Mouse (Mus musculus): ENCODE results near the gene AC161166.1. TPM values are rescaled to one million over a fixed set of nuclear protein-coding genes. Genes with fewer than 3 reads are reported as not detected.

AC161166.1 gene
- total and polyA plus RNA-seq, 3 experiments: 0.08 TPM; not detected in 2

DNA sequence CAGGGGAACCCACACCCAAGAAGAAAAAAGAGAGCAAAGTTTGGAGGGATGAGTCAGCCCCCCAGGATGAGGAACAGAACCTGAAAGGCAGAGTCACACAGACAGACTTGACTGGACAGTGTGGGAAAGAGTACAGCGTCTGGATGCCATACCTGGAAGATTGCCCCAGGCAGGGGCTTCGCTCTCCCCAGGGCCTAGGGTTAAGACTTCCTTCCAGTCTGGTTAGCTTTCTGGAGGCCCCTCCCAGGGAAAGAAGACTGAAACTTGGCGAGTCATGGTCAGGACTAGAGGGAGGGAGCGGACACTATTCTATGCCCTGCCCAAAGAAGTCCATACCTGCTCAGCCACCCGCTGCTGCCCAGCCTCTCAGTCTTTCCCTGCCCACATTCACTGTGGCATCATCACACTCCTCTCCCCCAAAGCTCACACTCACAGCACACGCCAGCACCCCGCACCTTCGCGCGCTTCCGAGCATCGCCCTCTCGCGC lies 31.2 kb downstream of the AC161166.1 start:
- TF ChIP-seq SIN3A (IDR thresholded peaks at IDR 0.05; ENCODE audit: low read length) (no peak), EP300 (IDR thresholded peaks at IDR 0.05; ENCODE audit: low read length) (no peak), UBTF (IDR thresholded peaks at IDR 0.05; ENCODE audit: low read depth, low read length) (no peak), MAFK (IDR thresholded peaks at IDR 0.05; ENCODE audit: insufficient replicate concordance, low read length) (no peak), CTCF (conservative IDR thresholded peaks at IDR 0.05 in 1 of 2, IDR thresholded peaks at IDR 0.05 in 1 of 2; ENCODE audit: low read depth in 2 of 2, low read length in 2 of 2) (no peak), ZKSCAN1 (IDR thresholded peaks at IDR 0.05; ENCODE audit: borderline replicate concordance, low read depth, low read length) (no peak), POLR2AphosphoS2 (IDR thresholded peaks at IDR 0.05; ENCODE audit: low read depth, low read length) (no peak)
- no peak overlapping the region for H3K4me2 ChIP-seq (ENCODE audit: insufficient read depth, low read depth, poor library complexity, severe bottlenecking)
- H3K9ac ChIP-seq (ENCODE audit: insufficient read depth, low read depth): no peak overlapping the region
- in situ Hi-C loops (cut with MboI; ENCODE audit: low pct_ligation_motif_present, low pct_unique_long_range_greater_than_20kb, low sequenced_read_pairs) (no loop called here), dilution Hi-C loops (cut with MboI; ENCODE audit: extremely low pct_ligation_motif_present, extremely low pct_unique_long_range_greater_than_20kb, low sequenced_read_pairs) (no loop called here)
- peaks cover 81% of the 10 kb centered on the region for H3K27me3 ChIP-seq (replicated peaks)
- no peak overlapping the region for H3K4me3 ChIP-seq (replicated peaks in 1 of 3; ENCODE audit: low read depth in 2 of 3, low read length in 2 of 3, poor library complexity in 1 of 3)
- no peak for DNase-seq (ENCODE audit: extremely low read depth)
- H3K4me1 ChIP-seq (ENCODE audit: control insufficient read depth in 1 of 2, insufficient read depth in 2 of 2): peaks cover 7 to 9% of the 10 kb centered on the region in 2 experiments
- no peak overlapping the region for H3K27ac ChIP-seq (ENCODE audit: insufficient read depth, low read depth)
- H3K9me3 ChIP-seq (replicated peaks; ENCODE audit: low read length): peaks cover 19% of the 10 kb centered on the region
- H3K79me2 ChIP-seq (replicated peaks; ENCODE audit: control insufficient read depth, extremely low read depth, insufficient read depth, poor library complexity, severe bottlenecking): no peaks in the 10 kb centered on the region
- no peaks in the 10 kb centered on the region for H3K36me3 ChIP-seq (replicated peaks in 1 of 2; ENCODE audit: control insufficient read depth in 1 of 2, insufficient read depth in 1 of 2, low read length in 1 of 2)

- no peak overlapping the region for H3K9ac ChIP-seq (ENCODE audit: insufficient read depth, low read depth)
- H3K4me3 ChIP-seq (replicated peaks in 1 of 3; ENCODE audit: low read depth in 2 of 3, low read length in 2 of 3, poor library complexity in 1 of 3): no peak overlapping the region
- no peaks in the 10 kb centered on the region for H3K79me2 ChIP-seq (replicated peaks; ENCODE audit: control insufficient read depth, extremely low read depth, insufficient read depth, poor library complexity, severe bottlenecking)
- in situ Hi-C loops (cut with MboI; ENCODE audit: low pct_ligation_motif_present, low pct_unique_long_range_greater_than_20kb, low sequenced_read_pairs): no loop called here
- H3K27ac ChIP-seq (ENCODE audit: insufficient read depth, low read depth): no peak overlapping the region
- peaks cover 74% of the 10 kb centered on the region for H3K27me3 ChIP-seq (replicated peaks)
- dilution Hi-C loops (cut with MboI; ENCODE audit: extremely low pct_ligation_motif_present, extremely low pct_unique_long_range_greater_than_20kb, low sequenced_read_pairs): no loop called here
- no peaks in the 10 kb centered on the region for H3K36me3 ChIP-seq (replicated peaks in 1 of 2; ENCODE audit: control insufficient read depth in 1 of 2, insufficient read depth in 1 of 2, low read length in 1 of 2)
- peaks cover 19% of the 10 kb centered on the region for H3K9me3 ChIP-seq (replicated peaks; ENCODE audit: low read length)
- peak; percentile 24; the same call in 1 of the 2 replicates for TF ChIP-seq BHLHE40 (IDR thresholded peaks at IDR 0.05; ENCODE audit: low read depth, low read length)
- TF ChIP-seq SIN3A (IDR thresholded peaks at IDR 0.05; ENCODE audit: low read length): no peak
- 0 out of 2 replicates have a peak, but pooled peaks have one; percentile 30 for TF ChIP-seq MAX (IDR thresholded peaks at IDR 0.05; ENCODE audit: low read length)
- TF ChIP-seq IRF4 (IDR thresholded peaks at IDR 0.05; ENCODE audit: low read depth, low read length): no peak
- H3K4me1 ChIP-seq (ENCODE audit: control insufficient read depth in 1 of 2, insufficient read depth in 2 of 2): peaks cover 7 to 9% of the 10 kb centered on the region in 2 experiments
- DNase-seq (ENCODE audit: extremely low read depth): no peak
- 0 out of 2 replicates have a peak overlapping the region, but pooled peaks have one; percentile 4 for H3K4me2 ChIP-seq (ENCODE audit: insufficient read depth, low read depth, poor library complexity, severe bottlenecking)
Observed at GRCm38 (mm10) chr7:24480121-24480941, 31.9 kb downstream of the AC161166.1 start.

GRCm38 (mm10) chr7:24479685-24480084 lies 32.6 kb downstream of the AC161166.1 start:
- H3K4me1 ChIP-seq (ENCODE audit: control insufficient read depth in 1 of 2, insufficient read depth in 2 of 2): peaks cover 7 to 9% of the 10 kb centered on the region in 2 experiments
- H3K9me3 ChIP-seq (replicated peaks; ENCODE audit: low read length): peaks cover 19% of the 10 kb centered on the region
- H3K27ac ChIP-seq (ENCODE audit: insufficient read depth, low read depth): no peak overlapping the region
- dilution Hi-C loops (cut with MboI; ENCODE audit: extremely low pct_ligation_motif_present, extremely low pct_unique_long_range_greater_than_20kb, low sequenced_read_pairs) (no loop called here), in situ Hi-C loops (cut with MboI; ENCODE audit: low pct_ligation_motif_present, low pct_unique_long_range_greater_than_20kb, low sequenced_read_pairs) (loop anchor here (10.0 kb wide), 1 partner anchor 175 kb away; no protein-coding TSS in a partner anchor)
- no peaks in the 10 kb centered on the region for H3K79me2 ChIP-seq (replicated peaks; ENCODE audit: control insufficient read depth, extremely low read depth, insufficient read depth, poor library complexity, severe bottlenecking)
- no peaks in the 10 kb centered on the region for H3K36me3 ChIP-seq (replicated peaks in 1 of 2; ENCODE audit: control insufficient read depth in 1 of 2, insufficient read depth in 1 of 2, low read length in 1 of 2)
- no peak overlapping the region for H3K9ac ChIP-seq (ENCODE audit: insufficient read depth, low read depth)
- DNase-seq (ENCODE audit: extremely low read depth): no peak
- H3K4me2 ChIP-seq (ENCODE audit: insufficient read depth, low read depth, poor library complexity, severe bottlenecking): no peak overlapping the region
- no peak overlapping the region for H3K4me3 ChIP-seq (replicated peaks in 1 of 3; ENCODE audit: low read depth in 2 of 3, low read length in 2 of 3, poor library complexity in 1 of 3)
- peaks cover 69% of the 10 kb centered on the region for H3K27me3 ChIP-seq (replicated peaks)
- TF ChIP-seq KAT2A (IDR thresholded peaks at IDR 0.05; ENCODE audit: insufficient replicate concordance, low read length) (no peak), USF2 (conservative IDR thresholded peaks at IDR 0.05; ENCODE audit: low read depth, low read length) (no peak), SIN3A (IDR thresholded peaks at IDR 0.05; ENCODE audit: low read length) (no peak), MXI1 (IDR thresholded peaks at IDR 0.05; ENCODE audit: low read depth, low read length) (no peak), ZMIZ1 (IDR thresholded peaks at IDR 0.05; ENCODE audit: low read depth, low read length) (no peak), MAZ (IDR thresholded peaks at IDR 0.05; ENCODE audit: low read depth, low read length) (no peak), IRF4 (IDR thresholded peaks at IDR 0.05; ENCODE audit: low read depth, low read length) (no peak), MAFK (IDR thresholded peaks at IDR 0.05; ENCODE audit: insufficient replicate concordance, low read length) (no peak), ZKSCAN1 (IDR thresholded peaks at IDR 0.05; ENCODE audit: borderline replicate concordance, low read depth, low read length) (no peak), POLR2AphosphoS2 (IDR thresholded peaks at IDR 0.05; ENCODE audit: low read depth, low read length) (no peak), EP300 (IDR thresholded peaks at IDR 0.05; ENCODE audit: low read length) (no peak), BHLHE40 (IDR thresholded peaks at IDR 0.05; ENCODE audit: low read depth, low read length) (no peak), RCOR1 (conservative IDR thresholded peaks at IDR 0.05; ENCODE audit: low read depth, low read length) (no peak), GABPA (IDR thresholded peaks at IDR 0.05; ENCODE audit: insufficient replicate concordance, low read depth, low read length) (no peak), JUN (IDR thresholded peaks at IDR 0.05; ENCODE audit: insufficient read depth, low read depth, low read length) (no peak), TBP (conservative IDR thresholded peaks at IDR 0.05; ENCODE audit: low read depth, low read length) (no peak), SMC3 (IDR thresholded peaks at IDR 0.05; ENCODE audit: low read depth, low read length) (no peak), HCFC1 (IDR thresholded peaks at IDR 0.05; ENCODE audit: low read depth, low read length) (no peak), ETS1 (conservative IDR thresholded peaks at IDR 0.05; ENCODE audit: low read depth, low read length) (no peak)
